Mouse (Mus musculus): Measurements from ENCODE around the gene Slc22a1.
"Not testable (repeated sequence)": the region's sequence is repeated elsewhere in the genome, so short reads cannot be mapped to it uniquely, and the experiment has no call there.

Slc22a1 gene

DNA sequence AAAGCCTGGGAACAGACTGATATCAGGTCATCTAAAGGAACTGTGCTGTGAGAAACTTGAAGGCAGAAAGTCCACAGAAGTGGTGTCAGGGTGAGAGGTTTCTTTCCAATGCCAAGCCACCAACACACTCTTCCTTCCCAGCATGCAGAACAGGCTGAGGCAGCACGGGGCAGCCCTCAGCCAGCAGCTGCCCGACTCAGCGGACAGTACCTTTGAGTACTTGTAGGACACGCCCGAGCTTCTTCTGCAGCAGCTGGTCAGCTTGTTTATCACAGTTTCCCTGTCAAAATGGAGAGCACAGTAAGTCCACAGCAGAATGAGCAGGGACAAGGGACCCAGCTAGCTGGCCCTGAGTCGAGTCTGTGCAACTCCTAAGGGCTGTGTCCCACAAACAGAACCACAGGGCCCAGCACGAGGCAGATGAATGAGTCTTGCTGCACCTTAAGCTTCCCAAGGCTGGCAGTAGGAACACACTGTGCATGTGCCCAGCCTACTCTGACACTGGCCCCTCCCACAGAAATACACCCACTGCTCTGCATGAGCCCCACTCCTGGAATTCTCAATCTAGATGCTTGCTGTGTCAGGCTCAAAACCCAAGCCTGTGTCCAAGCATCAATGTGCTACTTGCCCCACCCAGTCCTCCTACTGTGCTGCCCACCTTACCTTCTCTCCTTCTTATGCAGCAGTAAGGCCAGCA, 9.4 kb upstream of the Slc22a1 start:
- DNase-seq: no peak

DNA sequence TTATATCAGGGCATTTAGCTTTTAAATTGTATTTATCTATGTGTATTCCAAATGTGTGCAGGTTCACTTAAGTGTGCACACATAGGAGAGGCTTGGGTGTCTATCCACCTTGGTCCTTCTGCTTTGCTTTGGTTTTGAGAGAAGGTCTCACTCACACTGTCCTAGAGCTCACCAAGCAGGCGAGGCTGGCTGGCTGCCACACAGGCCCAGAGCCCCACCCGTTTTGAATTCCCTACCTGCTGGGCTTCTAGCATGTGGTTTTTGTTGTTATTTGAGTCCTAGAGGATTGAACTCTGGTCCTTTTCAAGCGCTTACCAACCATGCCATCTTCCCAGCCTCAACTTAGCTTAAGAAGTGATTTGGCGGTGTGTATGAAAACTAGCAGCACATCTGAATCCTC, 8.8 kb upstream of the Slc22a1 start:
- no peak for DNase-seq

DNA sequence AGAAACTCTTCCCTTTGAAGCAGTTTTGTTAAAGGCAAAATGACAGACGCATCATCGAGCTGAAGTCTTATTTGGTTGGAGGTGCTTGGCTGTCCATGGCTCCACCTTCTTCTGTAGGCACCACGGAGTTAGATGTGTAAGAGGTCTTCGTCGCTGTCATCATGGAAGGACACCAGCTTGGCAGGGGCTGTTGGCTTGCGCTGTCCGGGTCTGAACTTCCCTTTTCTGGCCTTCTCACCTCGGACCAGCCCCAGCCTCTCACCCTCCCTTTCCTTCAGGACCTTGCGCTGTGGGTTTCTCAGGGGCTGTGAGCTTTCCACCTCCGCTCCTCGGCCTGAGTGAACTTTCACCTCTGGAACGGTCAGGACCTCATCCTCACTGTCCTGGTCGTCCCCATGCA, 8.0 kb upstream of the Slc22a1 start:
- no peak for DNase-seq

DNA sequence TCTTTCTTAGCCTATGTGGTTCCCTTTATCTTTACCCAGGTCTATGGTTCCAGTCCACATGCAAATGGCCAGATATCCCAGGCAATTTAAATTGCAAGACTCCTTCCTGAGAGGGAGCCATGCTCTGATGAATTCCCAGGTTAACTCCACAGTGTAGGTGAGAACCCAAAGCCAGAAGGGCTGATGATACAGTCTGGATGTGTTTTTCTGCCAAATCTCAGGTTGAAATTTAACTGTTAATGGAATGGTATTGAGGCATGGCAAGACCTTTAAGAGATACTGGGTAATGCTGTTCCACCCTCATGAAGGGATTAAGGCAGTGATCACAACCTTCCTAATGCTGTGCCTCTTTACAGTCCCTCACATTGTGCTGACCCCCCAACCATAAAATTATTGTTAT, 2.6 kb upstream of the Slc22a1 start:
- no peak for DNase-seq

DNA sequence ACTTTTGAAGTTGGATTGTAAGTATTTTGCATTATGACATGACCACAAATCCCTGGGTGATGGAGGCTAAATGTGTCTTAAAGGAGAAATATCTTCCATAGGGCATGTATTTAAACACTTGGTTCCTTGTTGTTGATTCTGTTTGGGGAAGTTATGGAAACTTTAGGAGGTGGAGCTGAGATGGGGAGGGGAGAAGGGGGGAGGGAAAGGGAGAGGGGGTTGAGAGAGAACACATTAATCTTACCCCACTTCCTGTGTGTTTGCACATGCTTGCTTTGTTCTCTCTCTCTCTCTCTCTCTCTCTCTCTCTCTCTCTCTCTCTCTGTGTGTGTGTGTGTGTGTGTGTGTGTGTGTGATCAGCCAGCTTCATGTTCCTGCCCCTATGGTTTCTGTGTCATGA, 1.5 kb upstream of the Slc22a1 start:
- no peak for DNase-seq

DNA sequence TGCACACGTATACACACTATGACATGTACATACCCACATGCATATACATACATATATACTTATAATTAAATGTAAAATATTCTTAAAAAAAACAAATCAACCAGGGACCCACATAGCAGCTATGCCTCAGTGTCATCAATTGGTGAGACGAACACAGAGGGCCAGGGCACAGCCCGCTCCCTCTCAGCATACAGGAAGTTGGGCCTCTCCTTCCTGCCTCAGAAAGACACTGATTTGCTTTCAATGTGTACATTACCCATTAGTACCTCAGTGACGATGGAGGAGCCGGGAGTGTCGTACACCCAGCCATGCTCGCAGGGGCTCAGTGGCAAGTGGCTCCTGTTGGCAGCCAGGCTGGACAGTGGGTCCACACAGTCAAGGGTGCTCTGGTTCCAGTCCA, 649 bp downstream of the Slc22a1 start:
- DNase-seq: not testable (repeated sequence)

DNA sequence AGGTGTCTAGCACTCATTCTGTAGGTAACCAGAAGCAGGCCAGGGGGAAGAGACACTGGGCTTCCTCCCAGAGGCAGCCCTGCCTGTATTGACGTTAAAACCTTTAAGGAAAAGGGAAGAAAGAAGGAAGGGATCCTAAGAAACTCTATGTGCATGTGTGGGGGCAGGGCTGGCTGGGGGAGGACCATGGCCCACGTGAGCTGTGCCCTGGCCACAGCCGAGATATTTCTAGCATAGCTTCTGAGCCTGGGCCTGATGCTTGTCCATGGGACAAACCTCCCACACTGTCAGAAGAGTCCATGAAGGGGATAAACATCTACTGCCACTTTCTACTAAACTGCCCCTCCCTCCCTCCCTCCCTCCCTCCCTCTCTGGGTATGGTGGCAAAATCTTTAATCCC, 1.8 kb downstream of the Slc22a1 start:
- no peak for DNase-seq

DNA sequence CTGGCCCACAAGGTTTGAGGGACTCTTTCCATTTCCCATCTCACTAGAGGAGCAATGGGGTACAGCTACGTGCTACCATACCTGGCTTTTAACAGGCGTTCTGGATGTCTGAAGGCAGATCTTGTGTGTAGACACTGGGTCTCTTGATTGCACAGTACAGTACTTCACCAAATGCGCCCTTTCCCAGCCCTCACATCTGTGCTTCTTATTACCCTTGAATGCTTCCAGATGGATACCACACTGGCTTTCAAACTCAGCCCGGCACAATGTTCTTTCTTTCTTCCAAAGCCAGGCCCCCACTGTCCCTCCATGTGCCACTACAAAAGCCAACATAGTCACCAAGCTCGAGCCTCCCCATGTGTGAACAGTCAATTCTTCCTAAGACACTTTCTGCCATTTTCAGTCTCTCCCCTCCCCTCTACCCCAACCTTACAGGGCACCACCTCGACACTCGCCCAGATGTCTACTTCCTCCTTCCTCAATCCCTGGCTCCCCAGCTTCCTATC, 3.3 kb downstream of the Slc22a1 start:
- DNase-seq: no peak

DNA sequence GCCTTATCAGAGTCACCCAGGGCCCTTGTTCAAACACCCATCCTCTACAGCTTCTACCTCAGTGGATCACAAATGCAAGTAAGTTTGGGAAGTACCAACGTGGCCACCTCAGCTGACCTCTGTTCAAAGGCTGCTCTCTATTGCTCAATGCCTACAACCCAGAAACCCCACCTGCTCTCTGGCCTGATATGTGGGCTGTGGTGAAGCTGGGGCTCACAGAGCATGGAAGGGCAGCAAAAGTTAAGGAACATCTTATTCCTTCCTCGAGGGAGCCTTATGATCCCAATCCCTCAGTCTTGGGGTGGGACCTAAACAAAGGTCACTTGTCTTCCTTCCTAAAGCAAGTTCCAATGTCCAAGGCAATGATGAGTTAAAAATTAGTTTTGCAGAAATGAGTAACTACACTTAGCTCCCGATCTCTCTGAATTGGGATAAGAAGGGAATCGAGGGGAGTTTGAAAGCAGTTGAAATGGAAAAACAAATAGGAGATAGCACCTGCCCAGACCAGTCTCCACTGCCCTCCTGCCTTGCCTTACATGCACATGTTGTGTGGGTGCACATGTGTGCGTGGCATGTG, 4.5 kb downstream of the Slc22a1 start:
- no peak for DNase-seq

DNA sequence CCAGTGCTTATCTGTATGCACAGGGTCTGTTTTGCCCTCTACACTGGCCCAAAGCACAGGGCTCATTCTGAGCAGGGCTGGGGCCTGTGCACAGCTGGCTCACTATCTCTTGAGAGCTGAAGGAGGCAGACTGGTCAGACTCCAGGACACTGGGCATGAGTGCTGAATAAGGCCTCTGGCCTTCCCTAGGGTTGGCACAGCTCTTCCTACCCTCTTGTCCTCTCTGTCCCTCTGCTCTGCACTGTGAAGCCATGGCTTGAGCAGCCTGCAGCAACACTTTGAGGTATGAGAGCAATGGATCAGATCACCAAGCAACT, 6.3 kb downstream of the Slc22a1 start:
- DNase-seq: no peak

DNA sequence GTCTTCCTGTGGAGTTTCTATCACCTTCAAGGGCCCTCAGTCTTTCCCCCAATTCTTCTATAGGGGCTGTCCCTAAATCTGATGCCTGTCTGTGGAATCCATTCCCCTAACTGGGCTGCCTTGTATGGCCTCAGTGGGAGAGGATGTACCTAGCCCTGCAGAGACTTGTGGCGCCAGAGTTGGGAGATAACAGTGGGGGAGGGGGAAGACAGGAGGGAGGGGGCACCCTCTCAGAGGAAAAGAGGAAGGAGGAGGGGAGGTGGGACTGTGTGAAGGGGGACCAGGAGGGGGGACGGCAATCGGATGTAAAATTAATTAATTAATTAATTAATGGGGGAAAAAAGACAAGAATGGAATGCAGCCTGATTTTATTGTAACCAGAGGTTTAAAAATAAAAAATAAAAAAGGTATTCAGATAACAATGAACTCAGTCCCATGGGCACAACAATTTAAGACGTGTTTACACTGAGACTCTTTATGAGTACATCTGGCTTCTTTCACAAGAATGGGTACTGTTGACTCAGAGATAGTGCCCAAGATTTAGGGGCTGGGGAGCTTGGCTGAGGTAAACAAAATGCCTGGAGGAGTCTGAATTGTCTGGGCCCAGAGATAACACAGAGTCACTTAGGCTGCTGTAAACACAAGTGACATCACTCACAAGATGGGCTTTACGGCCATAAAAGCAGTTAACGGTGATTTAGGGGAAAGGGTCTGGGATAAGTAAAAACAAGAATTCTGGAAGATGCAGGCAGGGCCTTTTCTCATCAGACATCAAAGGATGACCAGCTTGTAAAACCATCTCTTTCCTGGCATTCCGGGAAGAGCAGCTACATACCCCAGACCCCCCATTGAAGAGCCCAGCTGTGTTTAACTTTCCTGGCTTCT, 6.9 kb downstream of the Slc22a1 start:
- no peak for DNase-seq

DNA sequence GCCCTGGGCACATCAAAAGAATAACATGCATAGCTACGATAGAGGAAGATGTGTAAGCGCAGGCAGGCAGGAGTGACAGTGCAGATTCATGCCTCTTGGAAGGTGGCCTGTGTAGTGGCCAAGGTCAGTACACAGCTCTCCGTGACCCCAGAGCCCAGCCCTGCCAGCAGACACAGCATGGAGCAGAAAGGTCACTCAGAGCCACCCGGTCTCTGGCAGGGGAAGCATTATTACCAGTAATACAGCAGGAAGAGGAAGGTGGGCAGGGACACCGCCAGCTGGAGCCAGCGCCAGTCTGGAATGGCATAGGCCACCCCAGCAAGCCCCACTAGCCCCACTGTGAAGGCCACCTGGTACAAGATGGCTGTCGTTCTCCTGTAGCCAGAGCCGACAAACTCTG, 11.5 kb downstream of the Slc22a1 start:
- no peak for DNase-seq

DNA sequence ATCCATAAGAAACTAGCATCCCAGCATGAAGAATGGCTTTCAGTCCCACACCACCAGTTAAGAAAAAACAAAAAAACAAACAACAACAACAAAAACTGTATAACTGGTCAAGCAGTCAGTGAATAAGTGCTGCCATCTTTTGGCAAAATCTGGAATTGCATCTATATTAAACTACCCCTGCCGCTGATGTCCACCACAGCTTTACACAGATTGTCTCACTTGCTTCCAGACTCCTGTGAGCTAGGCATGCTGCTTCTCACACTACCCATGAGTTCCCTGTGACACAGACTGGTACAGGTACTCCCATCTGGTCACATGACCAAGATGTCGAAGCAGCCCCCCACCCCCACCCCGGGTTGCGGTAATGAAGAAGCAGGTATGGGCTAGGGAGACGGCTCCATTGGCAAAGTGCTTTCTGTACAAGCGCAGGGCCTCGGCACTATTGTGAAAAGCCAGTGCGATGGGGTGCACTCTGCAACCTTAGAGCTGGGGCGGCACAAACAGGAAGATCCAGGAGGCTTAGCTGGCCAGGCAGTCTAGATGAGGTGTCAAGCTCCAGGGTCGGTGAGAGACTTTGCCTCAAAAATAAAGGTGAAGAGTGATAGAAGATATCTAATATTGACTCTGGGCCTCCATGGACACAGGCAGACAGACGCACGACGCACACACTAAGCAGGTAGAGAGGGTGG, 14.9 kb downstream of the Slc22a1 start:
- DNase-seq: no peak

DNA sequence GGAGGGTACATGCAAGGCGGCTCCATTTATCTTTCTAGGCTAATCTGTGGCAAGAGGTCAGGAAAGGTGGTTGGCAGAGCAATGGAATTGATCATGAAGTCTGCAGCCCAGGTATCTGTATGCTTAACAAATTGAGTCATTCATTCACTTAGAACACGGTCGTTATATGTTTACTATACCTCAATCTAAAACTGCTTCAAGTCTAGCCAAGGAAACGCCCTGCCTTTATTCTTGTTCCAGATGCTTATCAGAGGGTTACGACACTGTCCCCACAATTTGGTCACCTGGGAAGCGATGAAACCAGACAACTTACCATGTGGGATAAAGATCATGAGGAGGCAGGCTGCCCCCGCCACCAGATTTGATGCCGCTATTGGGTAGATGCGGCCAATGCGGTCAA, 16.4 kb downstream of the Slc22a1 start:
- DNase-seq: no peak

DNA sequence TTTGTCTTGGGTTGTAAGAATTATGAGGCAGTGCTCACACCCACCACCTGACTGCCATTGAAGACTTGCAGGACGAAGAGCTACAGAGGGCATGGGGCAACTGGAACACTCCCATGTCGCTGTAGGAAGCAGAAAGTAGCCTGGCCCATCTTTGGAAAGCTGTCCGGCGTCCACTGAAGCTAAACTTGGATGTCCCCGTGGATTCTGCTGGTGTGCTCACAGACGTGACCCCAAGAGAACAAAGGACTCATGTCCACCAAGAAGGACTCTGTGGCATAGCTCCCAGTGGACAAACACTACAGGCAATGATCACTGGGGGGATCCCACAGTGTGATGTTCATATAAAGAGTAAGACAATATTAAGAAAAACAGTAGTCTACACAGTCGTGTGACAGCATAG, 16.8 kb downstream of the Slc22a1 start:
- no peak for DNase-seq

DNA sequence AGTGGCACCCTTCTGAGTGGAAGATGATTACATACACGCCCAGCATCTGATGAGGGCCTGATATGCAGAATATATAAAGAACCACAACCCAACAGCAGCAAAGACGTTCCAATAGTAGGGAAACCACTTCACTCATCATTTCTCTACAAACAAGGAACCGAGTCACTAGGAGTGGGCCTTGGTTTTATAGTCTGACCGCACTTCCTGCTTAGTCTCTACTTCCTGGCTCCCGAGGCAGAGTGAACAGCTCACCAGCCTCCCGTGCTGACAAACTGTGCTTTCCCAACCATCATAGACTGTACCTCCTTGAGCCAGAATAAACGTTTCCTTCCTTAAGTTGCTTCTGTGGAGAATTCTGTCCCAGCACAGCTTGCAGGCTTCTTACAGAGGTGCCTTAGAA, 19.8 kb downstream of the Slc22a1 start:
- DNase-seq: no peak

DNA sequence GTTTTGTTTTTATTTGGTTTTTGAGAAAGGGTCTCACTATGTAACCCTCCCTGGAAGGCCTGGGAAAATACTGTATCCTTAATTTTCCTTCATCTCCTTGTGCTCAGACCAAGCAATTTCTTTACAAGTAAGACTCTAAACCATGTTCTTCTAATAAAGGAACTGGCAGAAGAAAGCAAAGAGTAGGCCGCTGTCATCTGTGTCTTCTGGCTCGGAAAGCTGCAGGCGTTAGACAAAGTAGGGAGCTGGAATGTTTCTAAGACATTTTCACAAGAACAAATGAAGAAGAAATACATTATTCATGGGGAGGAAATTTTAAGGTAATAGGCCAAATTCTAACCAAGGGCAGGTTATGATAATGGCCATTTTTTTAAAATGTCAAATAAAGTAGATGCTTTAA, 21.6 kb downstream of the Slc22a1 start:
- no peak for DNase-seq

DNA sequence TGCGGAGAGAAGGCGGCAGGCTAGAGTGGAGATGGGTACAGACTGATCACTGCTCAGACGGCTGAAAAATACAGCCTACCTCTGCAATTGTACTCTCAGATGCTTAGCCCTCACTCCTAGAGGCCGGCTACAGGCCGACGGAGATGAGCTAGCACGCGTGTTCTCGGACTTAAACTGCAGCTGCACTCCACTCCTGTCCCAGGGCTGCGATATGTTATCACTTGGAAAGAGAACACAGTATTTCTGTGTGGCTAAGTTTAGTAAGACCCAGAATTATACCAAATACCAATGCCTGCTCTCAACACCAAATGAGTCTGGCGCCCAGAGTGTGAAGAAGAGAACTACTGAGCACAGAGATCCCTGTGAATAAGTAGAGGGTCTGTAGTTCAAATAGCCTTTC, 23.0 kb downstream of the Slc22a1 start:
- DNase-seq: no peak

DNA sequence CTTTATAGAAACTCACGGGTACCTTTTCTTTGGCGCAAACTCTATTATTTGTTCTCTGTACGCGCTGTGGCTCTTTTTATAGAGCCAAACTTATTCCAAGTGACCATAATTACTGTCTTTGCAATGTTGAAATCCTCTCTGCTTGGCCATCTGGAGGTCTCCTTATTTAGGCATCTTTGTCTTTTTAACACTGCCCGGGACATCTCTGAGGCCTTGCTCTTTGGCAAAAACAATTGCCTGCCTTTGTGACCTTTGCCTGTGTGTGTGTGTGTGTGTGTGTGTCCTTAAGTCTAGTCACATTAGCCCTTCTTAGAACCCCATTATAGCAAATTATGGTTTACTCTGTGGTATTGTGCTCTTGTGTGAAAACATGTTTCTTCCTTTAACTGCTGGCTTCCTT, 30.2 kb downstream of the Slc22a1 start:
- DNase-seq: no peak

DNA sequence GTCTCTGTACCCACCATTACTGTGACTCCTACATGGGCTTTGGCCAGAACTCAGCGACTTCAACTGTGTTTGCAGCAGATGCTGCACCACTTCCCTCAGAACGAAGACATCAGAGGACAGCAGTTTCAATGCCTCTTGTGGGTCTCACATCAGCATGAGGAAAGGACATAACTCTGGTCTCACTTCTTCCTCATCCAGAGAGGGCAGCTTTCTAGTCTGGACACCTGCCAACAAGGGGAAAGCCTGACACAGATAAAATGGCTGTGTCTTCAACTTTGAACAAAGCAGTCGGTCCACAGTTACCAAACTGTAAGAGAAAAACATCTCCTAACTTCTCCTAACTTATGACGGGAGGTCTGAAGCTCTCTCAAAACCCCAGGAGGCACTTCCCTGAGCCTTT, 34.5 kb downstream of the Slc22a1 start:
- no peak for DNase-seq

DNA sequence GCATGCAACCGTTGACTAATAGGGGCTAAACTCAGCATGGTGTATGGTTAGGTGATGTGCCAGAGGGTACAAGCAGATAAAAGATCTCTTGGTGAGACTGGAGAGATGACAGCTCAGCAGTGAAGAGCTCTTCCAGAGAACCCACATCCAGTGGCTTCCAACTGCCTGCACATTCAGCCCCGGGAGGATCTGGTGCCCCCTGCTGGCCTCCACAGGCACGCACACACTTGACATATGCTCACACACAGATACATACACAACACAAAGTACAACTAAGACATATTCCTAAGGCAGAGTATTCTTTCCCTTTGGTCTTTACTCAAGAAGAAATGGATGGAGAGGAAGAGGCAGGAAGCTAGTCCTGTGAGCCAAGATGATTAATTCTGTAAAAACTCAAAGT, 36.0 kb downstream of the Slc22a1 start:
- DNase-seq: no peak

DNA sequence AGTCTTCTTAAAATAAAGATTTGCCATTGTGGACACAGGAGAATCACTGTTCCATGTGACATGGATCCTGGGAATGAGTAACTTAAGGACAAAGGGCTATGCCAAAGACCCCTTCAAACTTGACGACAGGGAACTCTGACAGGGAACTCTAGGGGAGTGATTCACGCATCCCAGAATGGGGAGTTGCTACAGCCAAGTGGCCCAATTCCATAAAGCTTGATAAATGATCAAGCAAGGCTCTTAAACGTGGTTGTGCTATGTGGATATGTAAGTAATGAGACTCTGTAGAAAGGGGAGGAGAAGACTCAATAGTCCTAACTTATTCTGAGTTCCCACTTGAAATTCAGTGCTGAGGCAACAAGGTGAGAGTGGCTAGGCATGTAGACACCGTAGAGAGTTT, 40.8 kb downstream of the Slc22a1 start:
- no peak for DNase-seq

DNA sequence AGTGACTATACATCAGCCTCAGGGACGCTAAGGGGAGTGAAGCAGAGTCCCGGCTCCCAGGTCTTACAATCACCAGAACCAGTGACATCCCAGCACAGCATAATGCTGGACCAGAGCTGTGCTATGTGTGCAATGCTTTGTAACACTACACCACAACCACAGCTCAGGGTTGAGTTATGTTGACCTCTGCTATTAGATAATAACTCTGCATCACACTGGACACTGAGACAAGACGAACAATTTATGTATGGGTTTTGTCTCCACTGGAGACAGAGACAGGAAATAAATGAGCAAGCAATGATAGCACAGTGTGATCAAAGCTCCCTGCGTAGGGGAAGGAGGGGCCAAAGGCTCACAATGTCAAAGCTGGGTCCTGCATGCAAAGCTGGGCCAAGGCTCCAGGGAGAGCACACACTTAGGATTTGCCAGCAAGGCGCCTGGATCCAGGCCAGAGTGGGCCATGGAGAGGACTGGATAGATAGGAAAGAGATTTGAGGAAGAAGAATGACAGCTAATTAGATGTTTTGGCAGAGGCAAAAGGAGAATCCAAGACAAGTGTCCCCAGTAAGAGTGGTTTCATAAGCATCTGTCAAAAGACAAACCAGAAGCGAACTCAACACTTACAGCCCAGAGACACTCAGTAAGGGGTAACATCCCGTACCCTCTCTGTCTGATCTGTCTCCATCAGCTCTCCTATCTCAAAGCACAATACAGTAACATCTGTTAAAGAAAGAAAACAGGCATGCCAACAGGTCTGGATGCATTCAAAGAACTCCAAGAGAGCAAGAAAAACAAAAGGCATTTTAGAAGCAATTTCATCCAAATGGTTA, 43.6 kb downstream of the Slc22a1 start:
- DNase-seq: no peak

Data from spleen, adult 18-20 months (tissue).